Mouse (Mus musculus): Measurements from ENCODE around the gene Olfr1415.

Olfr1415 gene

DNA sequence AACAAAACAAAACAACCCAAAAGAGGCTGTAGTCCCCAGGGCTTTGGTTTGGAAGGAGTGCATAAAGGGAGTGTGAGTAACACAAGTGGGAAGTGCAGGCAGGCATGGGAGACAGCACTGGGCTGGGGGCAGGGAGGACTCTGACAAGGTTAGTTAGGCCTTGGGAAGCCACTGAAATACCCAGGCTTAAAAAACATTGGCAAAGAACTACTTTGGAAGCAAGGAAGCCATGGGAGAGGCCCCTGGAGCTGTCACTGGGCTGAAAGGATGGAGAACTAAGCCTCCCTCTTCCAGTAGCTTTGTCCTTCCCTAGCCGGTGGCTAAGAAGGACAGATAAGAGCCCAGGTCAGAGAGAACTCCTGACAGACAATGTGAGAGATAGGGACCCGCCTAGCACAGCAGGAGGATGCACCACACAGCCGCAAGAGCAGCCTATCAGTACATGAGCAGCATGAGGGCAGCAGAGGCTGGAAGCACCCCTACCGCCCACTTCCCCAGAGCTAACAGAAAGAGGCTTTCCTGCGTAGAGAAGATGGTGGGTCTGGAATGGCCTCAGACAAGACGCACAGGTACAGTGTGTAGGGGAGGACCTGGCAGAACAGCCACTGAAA, 54.3 kb downstream of the Olfr1415 start:
- no peak for TF ChIP-seq GATA4 (IDR thresholded peaks at IDR 0.05; ENCODE audit: insufficient replicate concordance, low read length)

DNA sequence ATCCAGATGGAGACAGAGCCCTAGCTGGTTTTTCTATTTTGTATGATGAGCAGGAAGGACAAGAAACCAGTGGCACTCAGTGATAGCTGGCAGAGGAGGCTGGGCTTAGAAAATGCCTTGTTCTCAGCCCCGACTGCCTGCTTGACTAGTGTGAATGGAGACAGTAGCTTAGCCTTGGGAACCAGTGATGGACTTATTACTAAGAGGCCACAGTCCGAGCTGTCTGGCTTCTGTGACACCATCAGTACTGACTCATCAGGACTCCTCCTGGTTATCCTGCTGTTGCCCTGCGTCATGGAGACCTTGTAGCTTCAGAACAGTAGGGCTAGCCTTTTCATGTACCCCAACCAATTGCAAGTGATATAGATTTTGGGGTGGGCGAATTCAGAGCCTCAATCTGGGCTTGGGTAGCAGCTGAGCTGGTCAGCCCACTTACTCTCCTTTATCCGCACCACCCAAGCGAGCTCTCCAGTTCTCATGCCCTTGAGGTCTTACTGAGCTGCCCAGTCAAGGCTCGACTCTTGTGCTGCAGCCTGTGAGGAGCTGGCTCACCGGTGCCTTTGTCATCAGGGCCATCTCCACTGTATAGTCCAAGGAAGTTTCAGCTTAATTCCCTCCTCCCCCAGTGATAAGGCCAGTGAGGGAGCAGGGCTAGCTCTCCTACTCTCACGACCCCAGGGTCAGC, 55.7 kb downstream of the Olfr1415 start:
- TF ChIP-seq GATA4 (IDR thresholded peaks at IDR 0.05; ENCODE audit: insufficient replicate concordance, low read length): no peak
